Mouse (Mus musculus) embryo, embryonic 10 days (tissue): ENCODE data around the gene Glycam1.

ENCODE experiments used
- DNase-seq: peaks from one replicate; pipeline ENCODE4 v3.0.0-alpha.2; 2015; ENCODE audit warnings: low spot score

The Glycam1 gene

DNA sequence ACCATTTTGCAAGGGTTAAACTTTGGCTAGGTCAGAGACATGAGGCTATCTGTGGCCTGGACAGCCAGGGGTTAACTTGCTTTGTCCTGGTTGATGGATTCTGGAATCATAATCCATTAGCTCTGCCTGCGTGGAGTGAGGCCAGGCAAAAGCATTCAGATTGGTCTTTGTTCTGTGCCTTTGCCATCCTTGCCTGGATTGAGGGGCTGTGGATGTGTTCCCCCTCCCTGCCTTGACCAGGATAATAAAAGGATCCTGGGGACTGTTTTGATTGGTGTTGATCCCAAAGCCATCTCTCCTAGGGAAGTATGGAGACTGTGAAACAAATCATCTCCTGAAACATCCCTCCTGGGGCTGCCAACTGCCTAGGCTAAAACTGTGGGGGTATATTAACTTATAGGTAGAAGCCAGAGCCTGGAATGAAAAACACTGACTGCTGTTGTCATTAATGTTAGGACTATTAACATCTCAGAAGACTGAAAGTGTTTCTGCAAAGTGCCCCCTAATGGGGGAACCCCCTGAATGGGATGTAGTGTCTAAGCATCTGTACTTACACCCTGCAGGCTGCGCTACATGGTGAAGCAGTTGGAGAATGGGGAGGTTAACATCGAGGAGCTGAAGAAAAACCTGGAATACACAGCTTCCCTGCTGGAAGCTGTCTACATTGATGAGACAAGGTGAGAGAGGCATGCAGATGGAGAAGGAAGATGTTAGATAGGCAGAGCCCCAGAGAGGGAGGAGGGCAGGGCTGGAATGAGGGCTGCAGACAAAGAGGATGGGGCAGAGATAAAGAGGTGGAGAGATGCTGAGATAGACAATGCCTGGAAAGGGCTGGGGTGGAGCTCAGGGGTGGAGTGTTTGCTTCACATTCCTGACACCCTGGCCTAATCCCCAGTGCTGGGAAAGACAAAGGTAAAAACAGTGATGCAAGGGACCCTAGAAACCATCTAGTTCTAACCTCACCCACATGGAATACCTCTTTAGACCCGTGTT is 45.2 kb downstream of the Glycam1 start:
- DNase-seq = peak; percentile 78

DNA sequence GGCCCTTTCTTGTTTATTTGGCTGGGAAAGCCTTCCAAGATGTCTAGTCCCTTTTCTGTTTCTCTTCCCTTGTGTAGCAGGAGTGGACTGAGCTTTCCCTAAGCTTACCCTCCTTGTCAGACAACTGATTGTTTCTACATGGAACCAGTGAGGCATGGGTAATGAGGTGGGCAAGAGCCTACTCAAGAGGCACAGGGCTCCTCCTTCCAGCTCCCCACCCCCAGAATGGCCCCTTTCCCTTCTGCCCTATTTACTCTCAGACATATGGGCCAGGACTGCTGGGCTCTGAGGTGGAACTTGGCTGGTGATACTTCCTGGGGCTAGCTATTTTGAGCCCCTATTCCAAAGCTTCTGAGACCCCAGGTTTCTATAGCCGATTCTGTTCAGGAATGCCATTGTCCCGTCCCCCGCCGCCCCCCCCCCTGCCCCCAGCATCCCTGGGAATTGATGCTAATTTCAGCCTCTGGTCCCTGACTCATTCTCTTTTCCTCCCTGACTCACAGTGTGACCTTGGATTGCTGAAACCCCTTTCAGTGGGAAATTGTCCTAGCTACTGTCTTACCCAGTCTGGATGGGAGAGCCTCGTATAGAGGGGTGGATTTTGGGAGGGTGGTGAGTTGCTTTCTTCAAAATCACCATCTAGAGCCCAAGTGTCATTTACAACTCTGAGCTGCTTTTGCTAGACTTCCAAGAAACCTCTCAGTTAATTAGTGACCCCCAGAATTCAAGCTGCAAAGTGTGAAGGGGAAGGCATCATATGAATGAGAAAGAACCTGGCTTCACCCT is 46.1 kb downstream of the Glycam1 start:
- DNase-seq = peak; percentile 79

DNA sequence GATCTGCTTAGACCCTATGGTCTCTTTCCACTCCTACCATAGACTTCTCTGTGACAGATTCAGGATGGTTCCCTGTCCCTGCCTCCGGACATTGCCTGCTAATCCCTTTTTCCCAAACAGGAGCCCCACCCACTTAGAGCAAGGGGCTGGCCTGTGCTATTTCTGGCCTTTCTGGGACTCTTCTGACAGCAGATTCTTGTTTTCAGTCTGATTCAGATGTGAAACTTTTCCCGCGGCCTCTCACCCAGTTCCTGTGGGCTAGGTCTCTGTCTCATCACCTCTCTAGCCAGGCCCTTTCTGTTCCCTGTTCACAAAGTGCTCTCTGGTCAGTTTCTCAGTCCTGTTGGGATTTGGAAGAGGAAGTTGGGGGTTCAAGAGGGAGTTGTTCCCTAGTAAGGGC is 50.0 kb downstream of the Glycam1 start:
- no peak for DNase-seq

DNA sequence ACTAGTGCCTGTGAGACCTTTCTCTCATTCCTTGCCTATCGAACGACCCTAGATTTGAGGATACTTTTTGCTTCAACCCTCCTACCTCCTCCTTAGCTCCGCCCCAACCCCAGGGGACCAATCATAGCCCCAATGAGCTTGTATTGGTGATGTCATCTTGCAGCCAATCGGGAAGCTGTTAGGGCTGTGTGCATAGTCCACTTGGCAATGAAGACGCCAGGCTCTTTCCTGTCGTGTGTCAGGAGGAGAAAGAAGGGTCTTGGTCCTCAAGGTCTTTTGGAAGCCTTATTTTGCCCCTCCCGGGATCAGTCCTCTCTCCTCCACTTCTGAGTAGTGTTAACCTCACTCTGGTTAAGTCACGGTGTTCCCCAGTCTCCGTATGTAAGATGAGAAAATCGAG is 50.8 kb downstream of the Glycam1 start:
- DNase-seq = peak; percentile 94

DNA sequence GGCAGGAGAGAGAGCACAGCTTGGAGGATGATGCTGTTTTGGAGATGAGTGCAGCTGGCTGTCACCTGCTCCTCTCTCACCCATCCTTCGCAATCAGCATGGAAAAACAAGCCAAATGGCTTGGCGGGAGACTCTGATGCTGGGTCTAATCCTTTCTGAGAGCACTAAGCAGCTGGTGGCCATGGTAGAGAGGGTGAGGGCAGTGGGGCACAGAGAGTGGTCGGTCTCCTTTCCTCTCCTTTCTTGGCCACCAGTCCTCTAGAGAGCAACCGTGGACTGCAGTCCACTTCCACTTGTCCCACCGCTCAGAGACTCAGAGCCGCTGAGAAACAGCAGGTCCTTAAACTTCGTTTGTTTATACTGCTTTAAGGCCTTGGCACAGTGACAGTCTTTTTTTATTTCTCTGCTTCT is 51.3 kb downstream of the Glycam1 start:
- no peak for DNase-seq
